7 mouse cellular contexts compared by ENCODE assay signal in genomic region chr7:99468283-99469132, GRCm38 (mm10). TPM values are rescaled to one million over a fixed set of nuclear protein-coding genes. Genes with fewer than 3 reads are reported as not detected.
DNase-seq lines count a peak whose midpoint lies in the region; ATAC-seq and TF ChIP-seq lines count a peak whose summit lies in the region.

No protein-coding gene starts in this region.

- no peaks in the 10 kb centered on the region for H3K9me3 ChIP-seq in embryonic facial prominence, embryonic 12.5 days
- no peaks in the 10 kb centered on the region for H3K9me3 ChIP-seq in heart, embryonic 12.5 days (replicated peaks)
- H3K9me3 ChIP-seq in kidney, postnatal 0 days (replicated peaks; ENCODE audit: low read length): no peaks in the 10 kb centered on the region
- no peaks in the 10 kb centered on the region for H3K9me3 ChIP-seq in liver, embryonic 14.5 days (ENCODE audit: control insufficient read depth, low read length)

- TF ChIP-seq CTCF in bone marrow, adult 2 months (IDR thresholded peaks at IDR 0.05; ENCODE audit: control insufficient read depth, insufficient read depth, low read length): peak; percentile 54
- TF ChIP-seq CTCF in kidney, postnatal 0 days (IDR thresholded peaks at IDR 0.05; ENCODE audit: low read depth): peak; percentile 66
- peak; percentile 39; the same call in 1 of the 2 replicates for TF ChIP-seq CTCF in liver, embryonic 14.5 days (IDR thresholded peaks at IDR 0.05; ENCODE audit: low read depth)

- peak overlapping the region; percentile 83 for H3K4me2 ChIP-seq in embryonic facial prominence, embryonic 12.5 days (replicated peaks)
- H3K4me2 ChIP-seq in heart, embryonic 12.5 days: peak overlapping the region; percentile 79
- peak overlapping the region; percentile 64 for H3K4me2 ChIP-seq in kidney, postnatal 0 days (ENCODE audit: low read length)
- H3K4me2 ChIP-seq in liver, embryonic 14.5 days (ENCODE audit: low read depth): peak overlapping the region; percentile 66

- peaks cover 5% of the 10 kb centered on the region; the same call in 1 of the 2 replicates for H3K27me3 ChIP-seq in embryonic facial prominence, embryonic 12.5 days
- no peaks in the 10 kb centered on the region for H3K27me3 ChIP-seq in heart, embryonic 12.5 days (replicated peaks)
- no peaks in the 10 kb centered on the region for H3K27me3 ChIP-seq in kidney, postnatal 0 days (ENCODE audit: insufficient read depth, low read length)
- H3K27me3 ChIP-seq in liver, embryonic 14.5 days (ENCODE audit: control insufficient read depth, insufficient read depth, low read length): peaks cover 33% of the 10 kb centered on the region

- peak overlapping the region; percentile 95 for H3K27ac ChIP-seq in bone marrow, adult 2 months (ENCODE audit: control insufficient read depth, insufficient read depth, low read depth, low read length, poor library complexity)
- peak overlapping the region; percentile 91 for H3K27ac ChIP-seq in embryonic facial prominence, embryonic 12.5 days
- H3K27ac ChIP-seq in heart, embryonic 12.5 days (ENCODE audit: poor library complexity, severe bottlenecking): peak overlapping the region; percentile 88
- H3K27ac ChIP-seq in kidney, postnatal 0 days: peak overlapping the region; percentile 95
- H3K27ac ChIP-seq in liver, embryonic 14.5 days: no peak overlapping the region; the same call in 1 of the 2 replicates

- H3K4me1 ChIP-seq in bone marrow, adult 2 months (ENCODE audit: control insufficient read depth, insufficient read depth, low read length): peaks cover 2% of the 10 kb centered on the region
- peaks cover 28% of the 10 kb centered on the region for H3K4me1 ChIP-seq in embryonic facial prominence, embryonic 12.5 days
- H3K4me1 ChIP-seq in heart, embryonic 12.5 days (replicated peaks): peaks cover 39% of the 10 kb centered on the region
- H3K4me1 ChIP-seq in kidney, postnatal 0 days (replicated peaks; ENCODE audit: insufficient read depth, low read length): peaks cover 24% of the 10 kb centered on the region; the same call in 1 of the 2 replicates
- 0 out of 4 replicates have a peak, but pooled peaks cover 0 to 7% of the 10 kb centered on the region in 2 experiments for H3K4me1 ChIP-seq in liver, embryonic 14.5 days (replicated peaks; ENCODE audit: control insufficient read depth in 2 of 2, insufficient read depth in 2 of 2, low read length in 1 of 2)

- peak; percentile 56; the same call in 1 of the 2 replicates for TF ChIP-seq POLR2A in bone marrow, adult 2 months (IDR thresholded peaks at IDR 0.05; ENCODE audit: borderline replicate concordance, control insufficient read depth, low read depth, low read length)

- under 1% methylated on average over 141 of the region's 145 CpGs for WGBS in bone marrow, adult 2 months
- 2% methylated on average over 110 of the region's 145 CpGs for WGBS in embryonic facial prominence, embryonic 12.5 days
- WGBS in heart, embryonic 12.5 days: 3% methylated on average over 142 of the region's 145 CpGs
- WGBS in kidney, postnatal 0 days: under 1% methylated on average over 137 of the region's 145 CpGs
- WGBS in liver, embryonic 14.5 days (ENCODE audit: insufficient replicate concordance): under 1% methylated on average over 131 of the region's 145 CpGs

- H3K4me3 ChIP-seq in bone marrow, adult 2 months (replicated peaks; ENCODE audit: control insufficient read depth, low read depth, low read length): peak overlapping the region; percentile 75
- H3K4me3 ChIP-seq in embryonic facial prominence, embryonic 12.5 days: peak overlapping the region; percentile 54
- peak overlapping the region; percentile 54 for H3K4me3 ChIP-seq in heart, embryonic 12.5 days
- H3K4me3 ChIP-seq in kidney, postnatal 0 days (replicated peaks; ENCODE audit: low read depth, low read length): peak overlapping the region; percentile 48
- peak overlapping the region; percentile 18 to 55 for H3K4me3 ChIP-seq in liver, embryonic 14.5 days (ENCODE audit: insufficient read depth in 1 of 2, low read depth in 2 of 2, low read length in 2 of 2)

- peak; percentile 73 for ATAC-seq in embryonic facial prominence, embryonic 12.5 days (ENCODE audit: insufficient number of reproducible peaks, insufficient read depth, low FRiP score, low TSS enrichment)
- ATAC-seq in heart, embryonic 12.5 days (ENCODE audit: insufficient number of reproducible peaks, low FRiP score): peak; percentile 77
- peak; percentile 80 for ATAC-seq in kidney, postnatal 0 days (replicated peaks; ENCODE audit: low FRiP score, low read depth)
- peak; percentile 66 for ATAC-seq in liver, embryonic 14.5 days (ENCODE audit: insufficient read depth)

- TF ChIP-seq EP300 in liver, embryonic 14.5 days (IDR thresholded peaks at IDR 0.05; ENCODE audit: low read depth): no peak

- H3K9ac ChIP-seq in embryonic facial prominence, embryonic 12.5 days: peak overlapping the region; percentile 83
- peak overlapping the region; percentile 75 for H3K9ac ChIP-seq in heart, embryonic 12.5 days
- peak overlapping the region; percentile 75 for H3K9ac ChIP-seq in kidney, postnatal 0 days (ENCODE audit: low read depth, low read length)
- H3K9ac ChIP-seq in liver, embryonic 14.5 days (replicated peaks): no peak overlapping the region

- peak; percentile 93 for DNase-seq in kidney, postnatal 0 days (ENCODE audit: low spot score)
- no peak for DNase-seq in liver, embryonic 14.5 days (ENCODE audit: low read depth in 3 of 3, low spot score in 3 of 3)
- DNase-seq in naive thymus-derived CD4-positive, alpha-beta T cell, adult 2 months (ENCODE audit: low read depth): peak; percentile 89
- DNase-seq in spleen, postnatal 36 days (ENCODE audit: low spot score in 2 of 2): peak; percentile 68 to 71

- H3K36me3 ChIP-seq in embryonic facial prominence, embryonic 12.5 days: peaks cover 10% of the 10 kb centered on the region
- H3K36me3 ChIP-seq in heart, embryonic 12.5 days: peaks cover 23% of the 10 kb centered on the region
- no peaks in the 10 kb centered on the region for H3K36me3 ChIP-seq in kidney, postnatal 0 days (ENCODE audit: insufficient read depth, low read length)
- H3K36me3 ChIP-seq in liver, embryonic 14.5 days (replicated peaks; ENCODE audit: control insufficient read depth, insufficient read depth, low read depth): no peaks in the 10 kb centered on the region; the same call in 1 of the 2 replicates

RNA-seq across cellular contexts. Expression of gene Klhl35, which starts 2.7 kb away (rescaled TPM):
- polyA plus RNA-seq in bone marrow, adult 2 months (2011; ENCODE audit: insufficient read depth, insufficient read length, low replicate concordance, missing spikeins): 0.83 TPM in 1 of 2 replicates, not detected in the other
- 2.1 and 2.7 TPM in 2 replicates for polyA plus RNA-seq in embryonic facial prominence, embryonic 12.5 days (2016; fragmentation: Nextera tagmentation; extraction: Ambion mirVana)
- polyA plus RNA-seq in heart, embryonic 12.5 days (2016; fragmentation: Nextera tagmentation; extraction: Ambion mirVana): 0.85 and 1.3 TPM in 2 replicates
- polyA plus RNA-seq in kidney, postnatal 0 days (2015; fragmentation: Nextera tagmentation; extraction: Ambion mirVana): 0.97 and 1.3 TPM in 2 replicates
- 0.09 and 0.12 TPM in 2 replicates for polyA plus RNA-seq in liver, embryonic 14.5 days (2012; rRNA removed)
- polyA plus RNA-seq in liver, embryonic 14.5 days (2014; fragmentation: Nextera tagmentation; extraction: Ambion mirVana): 0.09 and 0.38 TPM in 2 replicates

RNA-seq across cellular contexts. Expression of gene Rps3, which starts 15.0 kb away (rescaled TPM):
- 490 and 757 TPM in 2 replicates for polyA plus RNA-seq in bone marrow, adult 2 months (2011; ENCODE audit: insufficient read depth, insufficient read length, low replicate concordance, missing spikeins)
- polyA plus RNA-seq in embryonic facial prominence, embryonic 12.5 days (2016; fragmentation: Nextera tagmentation; extraction: Ambion mirVana): 695 and 699 TPM in 2 replicates
- polyA plus RNA-seq in heart, embryonic 12.5 days (2016; fragmentation: Nextera tagmentation; extraction: Ambion mirVana): 459 and 490 TPM in 2 replicates
- 873 and 942 TPM in 2 replicates for polyA plus RNA-seq in kidney, postnatal 0 days (2015; fragmentation: Nextera tagmentation; extraction: Ambion mirVana)
- 697 and 811 TPM in 2 replicates for polyA plus RNA-seq in liver, embryonic 14.5 days (2012; rRNA removed)
- 661 and 668 TPM in 2 replicates for polyA plus RNA-seq in liver, embryonic 14.5 days (2014; fragmentation: Nextera tagmentation; extraction: Ambion mirVana)

Comparison
In these comparisons a context has a peak if more than half of its experiments do, and no peak if none do; other contexts are left out.
1. DNase-seq: peak in kidney, postnatal 0 days (single experiment), naive thymus-derived CD4-positive, alpha-beta T cell, adult 2 months (single experiment) and spleen, postnatal 36 days (2 of 2); none in liver, embryonic 14.5 days (0 of 3).
2. Peak in every context shown above with its lines, with median percentiles within 50 percentile points of each other: H3K4me3 ChIP-seq, CTCF ChIP-seq, ATAC-seq and H3K4me2 ChIP-seq.